Comparison of ENCODE assay signal across 27 mouse cellular contexts in genomic region chr1:172779195-172779594, GRCm38 (mm10).
"Had no signal": no experiment of that assay in that cellular context is flagged by ENCODE, and none has a peak within 500 bp of the region (broad histone marks: within the 10 kb centered on the region; RNA-seq: fewer than 3 reads in every experiment).

No protein-coding gene starts in this region.

- H3K9me3 ChIP-seq: embryonic facial prominence, embryonic 10.5 days; embryonic facial prominence, embryonic 12.5 days; embryonic facial prominence, embryonic 13.5 days; embryonic facial prominence, embryonic 15.5 days; forebrain, embryonic 10.5 days; heart, embryonic 10.5 days; heart, embryonic 12.5 days had no signal

- H3K36me3 ChIP-seq: embryonic facial prominence, embryonic 10.5 days; embryonic facial prominence, embryonic 12.5 days; embryonic facial prominence, embryonic 13.5 days; embryonic facial prominence, embryonic 15.5 days; forebrain, embryonic 10.5 days; heart, embryonic 10.5 days; heart, embryonic 12.5 days had no signal

- H3K27ac ChIP-seq: embryonic facial prominence, embryonic 10.5 days; embryonic facial prominence, embryonic 12.5 days; embryonic facial prominence, embryonic 13.5 days; embryonic facial prominence, embryonic 15.5 days; forebrain, embryonic 10.5 days; gastrocnemius, adult 2 months; heart, adult 2 months; heart, embryonic 10.5 days had no signal

- H3K27me3 ChIP-seq: embryonic facial prominence, embryonic 12.5 days; embryonic facial prominence, embryonic 13.5 days; embryonic facial prominence, embryonic 15.5 days; heart, embryonic 12.5 days had no signal

- H3K4me3 ChIP-seq: embryonic facial prominence, embryonic 10.5 days; embryonic facial prominence, embryonic 12.5 days; embryonic facial prominence, embryonic 13.5 days; embryonic facial prominence, embryonic 15.5 days; erythroblast, embryonic 14.5 days; forebrain, embryonic 10.5 days; gastrocnemius, adult 2 months; heart, adult 2 months; heart, embryonic 10.5 days; heart, embryonic 12.5 days had no signal

- H3K4me2 ChIP-seq: embryonic facial prominence, embryonic 12.5 days; embryonic facial prominence, embryonic 13.5 days; embryonic facial prominence, embryonic 15.5 days; heart, embryonic 11.5 days; heart, embryonic 12.5 days had no signal

- H3K4me1 ChIP-seq: embryonic facial prominence, embryonic 10.5 days; embryonic facial prominence, embryonic 12.5 days; embryonic facial prominence, embryonic 13.5 days; embryonic facial prominence, embryonic 15.5 days; heart, embryonic 10.5 days; heart, embryonic 12.5 days had no signal

- DNase-seq: cerebellum, adult 2 months; cerebellum, adult 8-10 months; cerebellum, adult 9-10 months; cerebellum, adult 9-11 months; cerebellum, postnatal 10 days; cerebellum, postnatal 14 days; cerebellum, postnatal 25 days; cerebellum, postnatal 36 days; embryo, embryonic 11 days; gastrocnemius, adult 2 months; gastrocnemius, postnatal 10 days; gastrocnemius, postnatal 14 days; gastrocnemius, postnatal 25 days; gastrocnemius, postnatal 36 days; heart, adult 11 months; heart, adult 18-20 months; heart, adult 2 months had no signal

- H3K9ac ChIP-seq: embryonic facial prominence, embryonic 12.5 days; embryonic facial prominence, embryonic 13.5 days; embryonic facial prominence, embryonic 15.5 days; heart, embryonic 12.5 days had no signal

- ATAC-seq: forebrain, embryonic 16.5 days had no signal
